Mouse (Mus musculus) MEL (cell line): ENCODE results near the gene Epha3. TPM values are rescaled to one million over a fixed set of nuclear protein-coding genes. Genes with fewer than 3 reads are reported as not detected.

ENCODE experiments used
- DNase-seq: peaks from one replicate; pipeline ENCODE4 v3.0.0; 2011; ENCODE audit warnings: low read depth, low spot score
- H3K27ac ChIP-seq: 2 replicates; pipeline ENCODE4 v1.5.1; 2012; ENCODE audit warnings: low read depth, mild to moderate bottlenecking, control low read depth, low read length, moderate library complexity; ENCODE audit not compliant: control insufficient read depth
- H3K27me3 ChIP-seq, 2 experiments: fragments of 150-350 bp in 1 of 2; sonication (generic) in 1 of 2; 2 replicates each; pipeline ENCODE4 v1.6.1; 2012; ENCODE audit warnings: low read length in 2 of 2, mild to moderate bottlenecking in 2 of 2, improper control_type of control experiment in 1 of 2, moderate library complexity in 1 of 2; ENCODE audit not compliant: insufficient read depth in 2 of 2, control insufficient read depth in 1 of 2
- H3K36me3 ChIP-seq, 2 experiments: 2 replicates each; pipeline ENCODE4 v1.6.1; 2012 to 2014; ENCODE audit warnings: low read length in 2 of 2, improper control_type of control experiment in 1 of 2, inconsistent platforms in 1 of 2, mild to moderate bottlenecking in 1 of 2; ENCODE audit not compliant: insufficient read depth in 2 of 2, control insufficient read depth in 1 of 2
- H3K4me1 ChIP-seq, 2 experiments: fragments of 150-350 bp in 1 of 2; sonication (generic) in 1 of 2; 2 replicates each; pipeline ENCODE4 v1.6.1; 2012; ENCODE audit warnings: low read length in 2 of 2, improper control_type of control experiment in 1 of 2, mild to moderate bottlenecking in 1 of 2; ENCODE audit not compliant: insufficient read depth in 2 of 2, control insufficient read depth in 1 of 2
- H3K4me3 ChIP-seq, 2 experiments: fragments of 150-350 bp in 1 of 2; sonication (generic) in 1 of 2; 2 replicates each; pipeline ENCODE4 v1.5.1; 2012; ENCODE audit warnings: low read depth in 2 of 2, low read length in 2 of 2, mild to moderate bottlenecking in 2 of 2, moderate library complexity in 2 of 2, control low read depth in 1 of 2, improper control_type of control experiment in 1 of 2; ENCODE audit not compliant: control insufficient read depth in 1 of 2, insufficient read depth in 1 of 2
- H3K79me2 ChIP-seq: 2 replicates; pipeline ENCODE4 v1.6.1; 2012; ENCODE audit warnings: mild to moderate bottlenecking, low read length, moderate library complexity; ENCODE audit not compliant: control insufficient read depth, poor library complexity, insufficient read depth
- H3K9ac ChIP-seq: 2 replicates; pipeline ENCODE4 v1.6.1; 2012; ENCODE audit warnings: low read depth, mild to moderate bottlenecking, control low read depth, low read length, moderate library complexity; ENCODE audit not compliant: control insufficient read depth, poor library complexity, severe bottlenecking
- H3K9me3 ChIP-seq: fragments of 150-350 bp; sonication (generic); replicated peaks from 2 replicates; pipeline ENCODE4 v1.6.1; 2012; ENCODE audit warnings: mild to moderate bottlenecking, low read length, improper control_type of control experiment, moderate library complexity; ENCODE audit not compliant: insufficient read depth
- BHLHE40 ChIP-seq: IDR thresholded peaks from 2 replicates; pipeline ENCODE4 v1.6.1; 2012; ENCODE audit warnings: low read depth, mild to moderate bottlenecking, inconsistent platforms, low read length, improper control_type of control experiment, borderline replicate concordance
- CHD1 ChIP-seq: IDR thresholded peaks from 2 replicates; pipeline ENCODE4 v1.6.1; 2012; ENCODE audit warnings: low read depth, mild to moderate bottlenecking, inconsistent platforms, low read length, improper control_type of control experiment
- CHD2 ChIP-seq: IDR thresholded peaks from 2 replicates; pipeline ENCODE4 v1.6.1; 2011; ENCODE audit warnings: low read length, improper control_type of control experiment
- GABPA ChIP-seq: IDR thresholded peaks from 2 replicates; pipeline ENCODE4 v1.6.1; 2012; ENCODE audit warnings: low read depth, mild to moderate bottlenecking, inconsistent platforms, low read length, improper control_type of control experiment, moderate library complexity
- GATA1 ChIP-seq: IDR thresholded peaks from 2 replicates; pipeline ENCODE4 v1.6.1; 2011; ENCODE audit warnings: low read depth, low read length, improper control_type of control experiment
- HCFC1 ChIP-seq: IDR thresholded peaks from 2 replicates; pipeline ENCODE4 v1.6.1; 2012; ENCODE audit warnings: low read depth, mild to moderate bottlenecking, inconsistent platforms, low read length, improper control_type of control experiment, moderate library complexity
- JUND ChIP-seq: IDR thresholded peaks from 2 replicates; pipeline ENCODE4 v1.6.1; 2011; ENCODE audit warnings: low read depth, mild to moderate bottlenecking, improper control_type of control experiment, low read length
- MAFK ChIP-seq: IDR thresholded peaks from 2 replicates; pipeline ENCODE4 v1.6.1; 2011; ENCODE audit warnings: low read depth, mild to moderate bottlenecking, low read length, improper control_type of control experiment, borderline replicate concordance
- MAZ ChIP-seq: IDR thresholded peaks from 2 replicates; pipeline ENCODE4 v1.6.1; 2012; ENCODE audit warnings: low read depth, mild to moderate bottlenecking, inconsistent platforms, low read length, improper control_type of control experiment
- MYB ChIP-seq: IDR thresholded peaks from 2 replicates; pipeline ENCODE4 v1.6.1; 2011; ENCODE audit warnings: mild to moderate bottlenecking, low read depth, low read length, improper control_type of control experiment
- NELFE ChIP-seq: IDR thresholded peaks from 2 replicates; pipeline ENCODE4 v1.6.1; 2011; ENCODE audit warnings: low read depth, low read length, improper control_type of control experiment
- NRF1 ChIP-seq: IDR thresholded peaks from 2 replicates; pipeline ENCODE4 v1.6.1; 2014; ENCODE audit warnings: low read depth, mild to moderate bottlenecking, inconsistent platforms, low read length, improper control_type of control experiment, moderate library complexity; ENCODE audit not compliant: poor library complexity, insufficient read depth, severe bottlenecking
- POLR2AphosphoS2 ChIP-seq: IDR thresholded peaks from 2 replicates; pipeline ENCODE4 v1.6.1; 2011; ENCODE audit warnings: low read length, improper control_type of control experiment
- POLR2AphosphoS5 ChIP-seq: IDR thresholded peaks from 2 replicates; pipeline ENCODE4 v1.6.1; 2012; ENCODE audit warnings: low read depth, borderline replicate concordance, mild to moderate bottlenecking, inconsistent platforms, low read length, moderate library complexity, mixed read lengths
- RCOR1 ChIP-seq: IDR thresholded peaks from 2 replicates; pipeline ENCODE4 v1.6.1; 2012; ENCODE audit warnings: low read depth, mild to moderate bottlenecking, inconsistent platforms, low read length, improper control_type of control experiment
- SIN3A ChIP-seq: IDR thresholded peaks from 2 replicates; pipeline ENCODE4 v1.6.1; 2012; ENCODE audit warnings: low read length, improper control_type of control experiment, inconsistent platforms
- SMC3 ChIP-seq: IDR thresholded peaks from 2 replicates; pipeline ENCODE4 v1.6.1; 2011; ENCODE audit warnings: low read depth, low read length, improper control_type of control experiment
- TBP ChIP-seq: IDR thresholded peaks from 2 replicates; pipeline ENCODE4 v1.8.0; 2011; ENCODE audit warnings: low read depth, low read length, improper control_type of control experiment
- USF1 ChIP-seq: IDR thresholded peaks from 2 replicates; pipeline ENCODE4 v1.6.1; 2014; ENCODE audit warnings: low read depth, mild to moderate bottlenecking, inconsistent platforms, low read length, improper control_type of control experiment, moderate library complexity
- USF2 ChIP-seq, 2 experiments: IDR thresholded peaks; 2 replicates each; pipeline ENCODE4 v1.6.1; 2011 to 2012; ENCODE audit warnings: improper control_type of control experiment in 2 of 2, low read length in 2 of 2, borderline replicate concordance in 1 of 2, inconsistent platforms in 1 of 2, low read depth in 1 of 2, mild to moderate bottlenecking in 1 of 2; ENCODE audit not compliant: insufficient read depth in 1 of 2
- ZKSCAN1 ChIP-seq: IDR thresholded peaks from 2 replicates; pipeline ENCODE4 v1.6.1; 2012; ENCODE audit warnings: low read depth, mild to moderate bottlenecking, inconsistent platforms, low read length, improper control_type of control experiment, moderate library complexity
- ZMIZ1 ChIP-seq: IDR thresholded peaks from 2 replicates; pipeline ENCODE4 v1.6.1; 2012; ENCODE audit warnings: low read depth, mild to moderate bottlenecking, inconsistent platforms, low read length, improper control_type of control experiment, moderate library complexity
- polyA plus RNA-seq, 2 experiments: library from polyadenylated mRNA; stranded (reverse) in 1 of 2; unstranded in 1 of 2; fragments of >175 nt in 1 of 2; fragments of >200 nt in 1 of 2; gene quantifications; 2 replicates each; pipeline versions ENCODE4 v1.2.1 to v1.2.4; 2012; ENCODE audit warnings: low replicate concordance in 2 of 2, low read depth in 1 of 2; ENCODE audit not compliant: insufficient read length in 2 of 2, insufficient read depth in 1 of 2, missing spikeins in 1 of 2
- total RNA-seq: library from RNA; depleted of rRNA; stranded (reverse); fragments of 300-350 nt; gene quantifications from 2 replicates; pipeline ENCODE4 v1.2.3, GENCODE M21; 2012

The Epha3 gene
- total and polyA plus RNA-seq, 3 experiments, result not detected

DNA sequence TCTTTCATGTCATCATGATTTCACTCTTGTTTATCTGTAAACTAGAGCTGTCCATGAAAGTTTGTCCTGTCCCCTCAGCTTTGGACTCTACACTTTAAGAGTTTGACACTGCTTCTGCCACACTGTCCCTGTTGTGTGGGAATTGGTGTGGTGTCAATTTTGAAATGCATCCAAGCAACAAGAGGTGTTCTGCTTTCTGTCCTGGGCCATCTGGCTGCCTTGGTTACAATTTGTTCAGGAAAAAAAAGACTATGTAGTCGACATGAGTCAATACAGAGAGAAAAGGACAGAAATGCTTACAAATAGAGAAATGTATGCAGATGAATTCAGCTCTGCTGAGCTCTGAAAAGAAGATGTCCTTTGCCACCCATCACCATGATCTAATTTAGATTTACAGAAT lies 47.3 kb downstream of the Epha3 start:
- H3K4me1 ChIP-seq, result no peaks in the 10 kb centered on the region
- no peak overlapping the region for H3K4me3 ChIP-seq
- TF ChIP-seq SIN3A, result no peak
- TF ChIP-seq CHD2, result no peak
- TF ChIP-seq GABPA, result no peak
- TF ChIP-seq GATA1, result no peak
- no peak for TF ChIP-seq MAFK
- TF ChIP-seq POLR2AphosphoS2, result no peak
- TF ChIP-seq HCFC1, result no peak
- TF ChIP-seq BHLHE40, result no peak
- TF ChIP-seq TBP, result no peak
- TF ChIP-seq ZMIZ1, result no peak
- no peak for TF ChIP-seq SMC3
- TF ChIP-seq JUND, result no peak
- no peak for TF ChIP-seq CHD1
- no peak for TF ChIP-seq NELFE
- no peak for TF ChIP-seq MAZ
- no peak for TF ChIP-seq ZKSCAN1
- H3K27me3 ChIP-seq, result no peaks in the 10 kb centered on the region
- H3K27ac ChIP-seq, result no peak overlapping the region
- no peaks in the 10 kb centered on the region for H3K36me3 ChIP-seq
- H3K79me2 ChIP-seq, result no peaks in the 10 kb centered on the region
- H3K9ac ChIP-seq, result no peak overlapping the region
- DNase-seq, result no peak
- no peaks in the 10 kb centered on the region for H3K9me3 ChIP-seq

- H3K79me2 ChIP-seq, result no peaks in the 10 kb centered on the region
- no peak overlapping the region for H3K4me3 ChIP-seq
- DNase-seq, result no peak
- no peaks in the 10 kb centered on the region for H3K4me1 ChIP-seq
- TF ChIP-seq RCOR1 (no peak), POLR2AphosphoS5 (no peak), USF1 (no peak), NELFE (no peak), NRF1 (no peak), MAFK (no peak), SMC3 (no peak), ZKSCAN1 (no peak), USF2 (IDR thresholded peaks at IDR 0.05; ENCODE audit: borderline replicate concordance in 1 of 2, insufficient read depth in 1 of 2, low read depth in 1 of 2, low read length in 2 of 2) (no peak), MYB (no peak), POLR2AphosphoS2 (no peak)
- TF ChIP-seq, all 39 proteins: peak for 0
- H3K9me3 ChIP-seq, result no peaks in the 10 kb centered on the region
- H3K27me3 ChIP-seq, result no peaks in the 10 kb centered on the region
- no peak overlapping the region for H3K27ac ChIP-seq
- H3K9ac ChIP-seq, result no peak overlapping the region
- H3K36me3 ChIP-seq, result no peaks in the 10 kb centered on the region
These were observed 54.1 kb downstream of the Epha3 start for GRCm38 (mm10) chr16:63809871-63810270.
